Mouse (Mus musculus) gastrocnemius, adult 18-20 months (tissue): ENCODE results near the gene Lrrc2. TPM values are rescaled to one million over a fixed set of nuclear protein-coding genes. Genes with fewer than 3 reads are reported as not detected.

ENCODE experiments used
- DNase-seq: peaks from one replicate; pipeline ENCODE4 v3.0.0; 2021; ENCODE audit warnings: low spot score
- long read RNA-seq, 2 experiments: library from polyadenylated mRNA; stranded (forward); transcript quantifications; one replicate each; pipeline ENCODE4 v2.0.0; 2021
- total RNA-seq, 2 experiments: library from RNA; stranded (reverse); gene quantifications; 2 replicates each; pipeline ENCODE4 v1.2.3; 2021

Lrrc2 gene
- total RNA-seq: 100 to 1,000 TPM in 1 of 2 experiments, 10 to 100 TPM in 1; 82.8 to 112 TPM
- long read RNA-seq, experiment 1, partial matches to known transcripts: 3 of 51 reads
- long read RNA-seq, experiment 1, other reads (novel, unspliced or antisense): 48 of 51 reads
- long read RNA-seq, experiment 2, partial matches to known transcripts: 2 of 82 reads
- long read RNA-seq, experiment 2, other reads (novel, unspliced or antisense): 80 of 82 reads

DNA sequence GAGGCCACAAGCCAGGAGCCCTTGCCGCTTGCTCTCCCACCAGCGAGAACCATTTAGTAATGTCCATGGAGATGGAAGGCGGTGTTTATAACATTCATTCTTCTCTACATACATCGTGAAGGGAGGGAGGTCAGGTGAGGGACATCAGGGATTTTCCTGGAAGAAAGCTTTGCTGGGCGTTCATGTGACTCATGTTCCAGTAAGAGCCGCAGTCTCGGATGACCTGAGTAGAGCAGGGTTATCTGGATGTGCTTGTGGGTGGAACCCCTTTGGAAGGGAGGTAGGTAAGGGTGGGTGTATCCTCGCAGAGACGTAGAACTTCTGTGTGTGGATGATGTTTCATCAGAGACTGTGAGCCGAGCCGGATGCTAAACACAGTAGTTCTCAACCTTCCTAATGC, at the start of gene Lrrc2:
Gene Lrrc2 (plus strand): TSS at position 149 of the 400 bp plus-strand sequence.
- DNase-seq: no peak

DNA sequence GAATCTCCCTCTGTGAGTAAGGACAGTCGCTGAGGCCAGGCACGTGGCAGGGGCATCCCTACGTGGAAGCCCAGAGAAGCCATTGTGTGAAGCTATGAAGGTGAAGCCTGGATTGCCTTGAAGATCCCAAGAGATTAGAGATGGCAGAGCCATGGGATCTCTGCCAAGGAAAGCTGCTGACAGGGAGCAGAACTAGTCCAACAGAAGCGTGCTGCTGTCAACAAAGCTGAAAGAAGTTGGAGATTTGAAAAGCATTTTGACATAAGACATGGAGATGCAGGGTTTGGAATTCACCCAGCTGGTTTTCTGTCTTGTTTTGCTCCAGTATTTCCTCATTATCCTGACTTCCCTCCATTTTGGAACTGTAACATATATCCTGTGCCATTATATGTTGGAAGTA, 49.1 kb upstream of the Lrrc2 start:
- no peak for DNase-seq

DNA sequence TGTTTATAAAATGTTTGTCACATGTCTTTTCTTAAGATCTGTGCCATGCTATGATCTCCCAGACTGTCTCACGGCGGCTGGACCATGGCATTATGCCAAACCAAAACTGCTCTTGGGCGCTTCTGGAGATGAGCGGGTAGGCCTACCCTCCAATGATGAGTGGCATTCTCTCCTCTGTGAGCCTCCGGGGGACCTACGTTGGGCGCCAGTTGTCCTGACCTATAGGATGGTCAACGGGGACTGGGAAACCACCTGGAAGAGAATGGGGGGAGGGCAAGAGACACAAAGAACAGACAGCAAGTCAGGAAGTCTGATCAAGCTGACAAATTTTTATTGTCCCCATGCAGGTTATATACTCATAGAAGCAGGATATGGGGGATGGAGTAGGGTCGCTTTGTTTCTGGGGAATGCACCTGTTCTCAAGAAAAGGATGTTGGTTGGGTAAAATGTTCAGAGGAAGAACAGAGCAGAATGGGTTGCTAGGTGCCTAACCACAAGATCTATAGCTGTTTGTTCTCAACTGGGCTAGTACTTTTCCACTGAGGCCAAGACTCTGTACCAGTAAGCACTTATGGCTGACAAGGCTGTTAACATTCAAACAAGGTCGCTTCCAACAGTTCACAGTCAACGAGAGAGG, 44.0 kb upstream of the Lrrc2 start:
- DNase-seq: no peak

DNA sequence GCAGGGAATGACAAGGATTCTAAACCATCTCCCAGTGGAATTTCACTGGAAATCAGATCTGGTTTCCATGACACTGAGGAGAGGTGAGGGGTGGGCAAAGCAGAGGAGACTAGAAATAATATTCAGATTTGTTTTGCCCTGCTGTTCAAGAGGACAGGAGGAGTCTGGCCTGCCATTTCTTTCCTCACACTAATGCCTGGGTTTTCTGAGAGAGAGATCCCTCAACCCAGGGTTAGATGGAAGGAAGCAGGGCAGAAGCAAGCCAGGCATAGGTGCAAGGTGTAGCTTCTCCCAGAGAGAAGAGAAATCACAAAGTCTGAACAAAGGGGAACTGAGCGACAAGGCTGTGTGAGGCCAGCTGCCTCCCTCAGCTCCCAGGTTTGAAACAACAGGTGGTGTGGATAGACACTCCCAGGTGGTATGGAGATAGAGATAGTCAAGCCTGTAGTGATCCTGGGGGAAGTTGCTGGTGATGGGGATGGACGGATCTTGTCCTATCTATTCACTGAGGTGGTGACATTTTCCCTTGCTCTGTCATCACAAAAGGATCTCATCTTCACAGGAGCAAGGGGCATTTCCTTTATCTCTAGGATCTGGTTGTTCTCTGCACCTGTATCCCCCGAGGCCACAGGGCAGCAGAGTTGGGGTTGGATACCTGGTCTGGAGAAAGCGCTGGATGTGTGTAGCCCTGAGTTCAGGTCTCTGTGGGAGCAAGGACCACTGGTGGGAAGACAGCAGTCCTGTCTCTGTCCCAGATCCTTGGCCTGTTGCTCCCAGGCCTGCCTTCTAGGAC, 43.3 kb upstream of the Lrrc2 start:
- no peak for DNase-seq

DNA sequence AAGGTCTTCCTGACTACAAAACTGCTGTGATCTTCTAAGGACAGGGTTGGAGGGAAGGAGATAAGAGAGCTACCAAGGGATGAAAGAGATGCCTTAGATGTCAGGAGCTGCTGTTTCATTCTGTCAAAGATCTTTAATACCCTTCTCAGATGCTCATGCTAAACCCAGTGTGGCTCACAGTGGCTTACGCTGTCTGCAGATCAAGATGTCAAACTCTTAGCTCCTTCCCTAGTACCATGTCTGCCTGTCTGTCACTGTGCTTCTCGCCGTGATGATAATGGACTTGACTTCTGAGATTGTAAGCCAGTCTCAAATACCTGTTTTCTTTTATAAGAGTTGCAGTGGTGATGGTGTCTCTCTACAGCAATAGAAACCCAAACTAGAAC, 42.7 kb upstream of the Lrrc2 start:
- DNase-seq: no peak

DNA sequence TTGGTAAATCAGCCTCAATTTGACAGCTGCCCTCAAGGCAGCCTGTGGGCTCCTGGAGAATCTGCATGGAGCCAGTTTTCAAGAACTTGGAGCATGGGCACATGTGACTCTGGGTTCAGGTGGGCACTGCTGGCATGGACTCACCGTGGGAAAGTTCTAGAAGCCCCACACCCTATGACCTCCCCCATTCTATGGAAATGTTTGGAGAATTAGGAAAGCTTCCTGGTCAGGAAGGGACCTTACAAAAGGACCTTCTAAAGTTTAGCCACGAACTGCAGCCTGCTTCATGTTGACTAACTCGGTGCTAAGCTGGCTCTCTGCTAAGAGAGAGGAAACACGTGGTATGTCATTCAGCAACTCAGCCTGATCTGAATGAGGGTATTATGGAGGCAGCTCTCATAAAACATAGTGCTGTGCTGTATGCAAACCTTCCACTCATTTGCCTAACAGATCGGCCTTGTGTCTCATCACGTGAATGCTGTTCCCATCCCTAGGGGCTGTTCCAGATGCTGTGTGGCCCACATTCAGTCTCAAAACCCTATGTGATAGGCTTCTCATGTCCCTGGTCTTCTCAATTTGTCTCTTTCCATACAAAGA, 41.9 kb upstream of the Lrrc2 start:
- DNase-seq: no peak

- no peak for DNase-seq
These were observed 36.6 kb upstream of the Lrrc2 start for GRCm38 (mm10) chr9:110914631-110915236.

DNA sequence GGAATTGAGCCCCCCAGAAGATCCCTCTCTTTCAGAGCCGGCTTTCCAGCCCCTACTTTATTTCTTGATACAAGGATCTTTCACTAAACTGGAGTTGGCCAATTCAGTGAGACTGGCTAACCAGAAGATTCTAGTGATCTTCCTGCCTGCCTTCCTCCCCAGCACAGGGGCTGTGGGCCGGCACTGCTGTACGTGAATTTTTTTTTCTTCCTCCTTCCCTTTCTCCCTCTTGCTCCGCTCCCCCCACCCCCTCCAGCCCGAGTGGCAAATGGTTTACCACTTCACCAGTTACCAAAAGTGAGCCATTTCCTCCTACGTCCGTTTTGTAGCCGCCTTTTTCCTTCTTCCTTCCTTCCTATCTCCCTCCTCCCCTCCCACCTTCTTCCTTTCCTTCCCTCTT, 35.9 kb upstream of the Lrrc2 start:
- DNase-seq: no peak

DNA sequence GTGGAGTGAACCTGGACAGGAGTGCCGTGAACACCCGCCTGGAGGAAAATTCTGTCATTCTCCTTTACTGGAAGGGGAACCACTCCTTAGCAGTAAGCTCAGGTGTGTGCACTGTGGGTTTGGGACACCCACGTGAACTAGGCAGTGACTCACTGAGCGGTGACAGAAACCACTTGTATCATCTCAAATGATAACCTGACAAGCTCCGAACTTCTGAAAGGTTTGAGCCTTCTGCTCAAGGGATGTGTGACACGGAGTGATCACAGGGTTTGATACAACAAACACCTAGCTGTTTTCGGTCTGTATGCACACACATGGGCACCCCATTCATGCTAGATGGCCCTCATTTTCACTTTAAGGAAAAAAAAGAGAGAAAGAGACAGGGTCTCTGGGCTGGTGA, 34.6 kb upstream of the Lrrc2 start, which contains the start of gene Fam240a:
Gene Fam240a (minus strand): TSS at position 76 of the 400 bp plus-strand sequence.
- DNase-seq: no peak

DNA sequence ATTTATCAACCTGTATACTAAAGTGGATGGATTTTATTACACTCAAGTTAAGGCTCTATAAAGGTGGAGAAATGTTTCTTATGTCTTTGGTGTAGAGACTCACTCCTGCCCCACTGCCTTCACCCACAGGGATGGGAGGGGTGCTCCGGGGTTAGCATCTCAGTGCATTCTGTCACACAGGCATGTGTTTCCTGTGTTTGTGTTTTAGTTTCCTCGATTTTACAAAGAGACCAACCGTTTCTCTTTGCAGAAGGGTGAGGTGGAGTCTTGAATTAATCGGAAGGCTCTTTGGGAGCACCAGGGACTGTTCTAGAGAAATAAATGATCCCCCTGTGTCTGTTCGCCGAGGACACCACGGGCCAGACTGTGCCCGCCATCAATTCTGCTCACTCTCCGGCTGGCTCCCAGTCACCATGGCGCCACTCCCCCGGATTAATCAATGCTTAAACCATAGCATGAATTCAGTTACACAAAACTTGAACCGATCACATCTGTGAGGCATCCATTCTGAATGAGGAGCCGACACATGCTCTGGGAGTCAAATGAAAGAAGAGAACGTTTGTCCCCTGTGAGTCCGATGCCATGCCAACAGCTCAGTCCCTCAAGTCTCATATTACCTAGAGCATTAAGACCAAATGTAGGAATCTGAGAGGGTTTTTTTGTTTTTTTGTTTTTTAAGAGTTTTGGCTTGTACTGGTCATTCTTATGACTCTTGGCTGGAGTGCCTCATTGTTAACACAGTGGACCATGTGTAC, 30.5 kb upstream of the Lrrc2 start:
- no peak for DNase-seq

DNA sequence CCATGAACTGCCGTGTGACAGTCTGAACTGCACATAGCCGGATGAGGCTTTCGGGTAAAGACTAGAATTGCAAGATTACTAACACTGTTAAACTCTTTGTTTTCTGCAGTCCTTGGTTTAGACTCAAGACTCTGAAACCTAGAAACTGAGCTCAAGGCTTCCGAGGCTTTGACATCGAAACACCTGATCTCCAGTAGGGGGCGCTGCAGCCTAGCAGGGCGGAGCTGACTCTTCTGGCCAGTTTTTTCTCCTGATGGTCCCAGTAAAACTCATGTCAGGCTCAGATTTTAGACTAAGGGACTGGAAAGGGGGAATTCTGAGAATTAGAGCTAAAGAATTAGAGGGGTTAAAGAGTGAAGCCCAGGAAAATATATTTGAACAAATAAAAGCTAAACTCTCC, 28.6 kb upstream of the Lrrc2 start:
- peak; percentile 75 for DNase-seq

- no peak for DNase-seq
These were observed 19.8 kb upstream of the Lrrc2 start for GRCm38 (mm10) chr9:110931573-110931972.

- DNase-seq: no peak
These were observed 17.4 kb upstream of the Lrrc2 start for GRCm38 (mm10) chr9:110933850-110934437.

DNA sequence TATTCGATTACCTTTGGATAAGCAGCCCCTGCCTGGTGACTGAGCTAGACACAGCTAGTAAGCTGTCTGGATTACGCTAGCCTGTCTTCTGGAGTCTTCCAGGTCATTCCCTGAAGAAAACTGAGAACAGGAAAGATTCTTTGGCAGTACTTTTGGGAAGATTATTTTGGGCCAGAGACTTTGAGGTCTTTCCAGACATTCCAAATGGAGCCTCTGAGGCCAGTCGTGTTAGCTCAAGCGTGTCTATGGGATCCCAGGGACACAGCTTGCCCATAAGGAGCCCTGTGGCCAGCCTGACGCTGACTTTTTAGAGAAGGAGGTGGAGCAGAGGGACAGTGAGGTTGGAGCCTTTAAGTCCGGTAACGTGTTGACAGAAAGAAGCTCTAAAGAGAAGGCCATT, 15.4 kb upstream of the Lrrc2 start:
- peak; percentile 45 for DNase-seq

GRCm38 (mm10) chr9:110937506-110938490, 13.5 kb upstream of the Lrrc2 start:
- no peak for DNase-seq

DNA sequence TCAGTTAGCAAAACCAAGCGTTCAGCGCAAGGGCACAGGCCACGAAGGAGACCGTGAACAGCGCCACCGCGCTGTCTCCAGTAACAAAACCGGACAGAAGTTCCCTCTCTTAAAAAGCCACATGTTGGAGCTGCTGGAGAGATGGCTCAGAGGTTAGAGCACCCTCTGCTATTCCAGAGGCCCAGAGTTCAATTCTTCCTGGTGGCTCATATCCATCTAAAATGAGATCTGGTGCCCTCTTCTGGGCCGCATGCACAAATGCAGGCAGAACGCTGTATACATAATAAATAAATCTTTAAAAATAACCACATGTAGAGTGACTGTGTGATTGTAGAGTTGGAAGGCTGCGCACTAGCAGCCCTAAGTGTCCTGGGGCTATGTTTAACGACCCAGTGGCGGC, 7.1 kb upstream of the Lrrc2 start:
- DNase-seq: peak; percentile 25

- no peak for DNase-seq
These were observed 6.0 kb upstream of the Lrrc2 start for GRCm38 (mm10) chr9:110945343-110945742.

- no peak for DNase-seq
These were observed 5.4 kb upstream of the Lrrc2 start, which contains the start of gene Tdgf1 for GRCm38 (mm10) chr9:110945926-110946325. TSS of gene Tdgf1 (minus strand) at chr9:110946158.

- no peak for DNase-seq
These were observed 4.7 kb upstream of the Lrrc2 start for GRCm38 (mm10) chr9:110946548-110947044.
